Mouse (Mus musculus) intestine, embryonic 14.5 days (tissue): Measurements from ENCODE around the gene Rps16. TPM values are rescaled to one million over a fixed set of nuclear protein-coding genes. Genes with fewer than 3 reads are reported as not detected.
"Not testable (repeated sequence)": the region's sequence is repeated elsewhere in the genome, so short reads cannot be mapped to it uniquely, and the experiment has no call there.

Experiments used
- ATAC-seq: fragments of 200-750 bp; cut with Nextera tagmentation; replicated peaks from 2 replicates; pipeline ENCODE4 v1.8.0; 2017; ENCODE audit warnings: low read depth, moderate number of reproducible peaks, moderate TSS enrichment, moderate library complexity; ENCODE audit not compliant: low FRiP score, low TSS enrichment
- DNase-seq: peaks from one replicate; pipeline ENCODE4 v3.0.0-alpha.2; 2018; ENCODE audit warnings: low spot score
- H3K27ac ChIP-seq: fragments of 300-500 bp; sonication (generic); 2 replicates; pipeline ENCODE4 v1.5.1; 2014; ENCODE audit warnings: low read depth, mild to moderate bottlenecking, control low read depth
- H3K27me3 ChIP-seq: fragments of 300-500 bp; sonication (generic); replicated peaks from 2 replicates; pipeline ENCODE4 v1.6.1; 2014; ENCODE audit warnings: low read length, control low read depth; ENCODE audit not compliant: control insufficient read depth, insufficient read depth
- H3K36me3 ChIP-seq: fragments of 300-500 bp; sonication (generic); 2 replicates; pipeline ENCODE4 v1.6.1; 2014; ENCODE audit warnings: low read length, control low read depth; ENCODE audit not compliant: control insufficient read depth, insufficient read depth
- H3K4me1 ChIP-seq: fragments of 300-500 bp; sonication (generic); replicated peaks from 2 replicates; pipeline ENCODE4 v1.6.1; 2014; ENCODE audit warnings: low read length, control low read depth, mixed read lengths; ENCODE audit not compliant: control insufficient read depth, insufficient read depth
- H3K4me2 ChIP-seq: fragments of 300-500 bp; sonication (generic); 2 replicates; pipeline ENCODE4 v1.6.1; 2014; ENCODE audit warnings: low read length
- H3K4me3 ChIP-seq: fragments of 300-500 bp; sonication (generic); 2 replicates; pipeline ENCODE4 v1.5.1; 2014; ENCODE audit warnings: low read depth, low read length, control low read depth, mixed read lengths
- H3K9ac ChIP-seq: fragments of 300-500 bp; sonication (generic); 2 replicates; pipeline ENCODE4 v1.6.1; 2014; ENCODE audit warnings: mild to moderate bottlenecking, low read length
- H3K9me3 ChIP-seq: fragments of 300-500 bp; sonication (generic); 2 replicates; pipeline ENCODE4 v1.6.1; 2016; ENCODE audit warnings: low read length, control low read depth; ENCODE audit not compliant: control insufficient read depth
- WGBS: fragments of 180-500 bp; shearing (Covaris S2); extraction: QIAGEN DNeasy Blood & Tissue Kit; methylation state at CpG from one replicate; pipeline ENCODE4 v1.1.7; 2014; 5-methylcytosine and 5-hydroxymethylcytosine counted together
- polyA plus RNA-seq: library from polyadenylated mRNA; unstranded; fragments of >200 nt; fragmentation: Nextera tagmentation; extraction: Ambion mirVana; gene quantifications from 2 replicates; pipeline ENCODE4 v1.2.1, GENCODE M21; 2014

Gene Rps16
- polyA plus RNA-seq, 1 experiment from 2014 or later: 1,495 TPM

DNA sequence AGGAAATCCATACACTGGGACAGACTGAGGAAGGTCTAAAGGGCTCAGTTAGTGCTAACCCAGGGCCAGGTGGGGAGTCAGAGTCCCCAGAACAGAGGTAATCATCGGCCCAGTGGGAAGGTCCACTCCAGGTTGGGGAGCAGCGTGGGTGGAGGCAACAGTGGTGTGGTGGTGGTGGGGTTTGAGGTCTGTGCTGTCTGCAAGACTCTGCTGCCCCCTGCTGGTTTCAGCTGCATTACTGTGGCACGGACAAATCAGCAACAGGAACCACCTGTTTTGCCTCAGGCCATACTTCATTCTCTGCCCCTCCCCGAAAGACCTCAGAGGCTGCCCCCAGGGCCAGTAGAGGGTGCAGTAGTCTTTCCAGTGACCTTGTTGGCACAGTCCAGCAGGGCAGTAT is 36.0 kb downstream of the Rps16 start:
- peaks cover 51% of the 10 kb centered on the region for H3K36me3 ChIP-seq
- no peak overlapping the region for H3K4me2 ChIP-seq
- H3K27ac ChIP-seq: peak overlapping the region; percentile 22; the same call in 1 of the 2 replicates
- DNase-seq: peak; percentile 98
- peaks cover 22% of the 10 kb centered on the region for H3K4me1 ChIP-seq
- H3K4me3 ChIP-seq: no peak overlapping the region
- peak; percentile 34; the same call in 1 of the 2 replicates for ATAC-seq
- H3K9ac ChIP-seq: no peak overlapping the region
- no peaks in the 10 kb centered on the region for H3K9me3 ChIP-seq
- no peaks in the 10 kb centered on the region for H3K27me3 ChIP-seq
- 5% methylated on average over 4 of the region's 4 CpGs for WGBS

DNA sequence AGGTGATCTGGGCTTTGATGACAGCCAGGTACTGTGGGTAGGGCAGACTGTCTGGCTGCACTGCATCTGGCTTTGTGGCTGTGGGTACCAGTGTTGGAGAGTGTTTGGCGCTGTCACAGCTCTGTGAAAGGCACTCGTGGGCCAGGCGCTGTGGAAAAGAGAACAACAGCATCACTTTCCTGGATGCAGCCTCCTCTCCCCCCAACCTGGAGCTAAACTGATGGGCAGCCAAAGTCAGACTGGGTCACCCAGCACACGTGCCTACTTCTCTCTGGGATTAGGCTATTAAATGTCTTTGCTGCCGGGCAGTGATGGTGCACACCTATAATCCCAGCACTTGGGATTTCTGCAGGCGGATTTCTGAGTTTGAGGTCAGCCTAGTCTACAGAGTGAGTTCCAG is 36.4 kb downstream of the Rps16 start:
- ATAC-seq: not testable (repeated sequence)
- peaks cover 51% of the 10 kb centered on the region for H3K36me3 ChIP-seq

DNA sequence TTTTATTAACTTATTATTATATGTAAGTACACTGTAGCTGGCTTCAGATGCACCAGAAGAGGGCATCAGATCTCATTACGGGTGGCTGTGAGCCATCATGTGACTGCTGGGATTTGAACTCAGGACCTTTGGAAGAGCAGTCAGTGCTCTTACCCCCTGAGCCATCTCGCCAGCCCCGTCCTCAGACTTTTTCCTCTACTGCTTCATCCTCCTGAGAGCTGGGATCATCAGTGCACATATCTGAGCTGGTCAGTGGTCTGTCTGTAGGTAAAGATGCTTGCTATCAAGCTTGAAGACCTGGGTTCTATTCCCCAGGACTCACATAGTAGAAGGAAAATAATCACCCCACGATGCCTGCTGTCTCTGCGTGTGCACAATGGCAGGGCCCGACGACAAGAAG is 36.9 kb downstream of the Rps16 start:
- not testable (repeated sequence) for H3K4me2 ChIP-seq, H3K9me3 ChIP-seq, H3K27ac ChIP-seq, H3K9ac ChIP-seq, H3K27me3 ChIP-seq, ATAC-seq, H3K4me3 ChIP-seq, DNase-seq
- Histone ChIP-seq H3K36me3 (peaks cover 51% of the 10 kb centered on the region), H3K4me1 (peaks cover 20% of the 10 kb centered on the region)
- 88% methylated on average over 7 of the region's 7 CpGs for WGBS

More for the DNA sequence above, 36.4 kb downstream of the Rps16 start:
- not testable (repeated sequence) for H3K4me3 ChIP-seq, DNase-seq, H3K9me3 ChIP-seq, H3K27ac ChIP-seq, H3K4me2 ChIP-seq, H3K9ac ChIP-seq, H3K27me3 ChIP-seq
- H3K4me1 ChIP-seq: peaks cover 22% of the 10 kb centered on the region
- WGBS: 69% methylated on average over 6 of the region's 6 CpGs

DNA sequence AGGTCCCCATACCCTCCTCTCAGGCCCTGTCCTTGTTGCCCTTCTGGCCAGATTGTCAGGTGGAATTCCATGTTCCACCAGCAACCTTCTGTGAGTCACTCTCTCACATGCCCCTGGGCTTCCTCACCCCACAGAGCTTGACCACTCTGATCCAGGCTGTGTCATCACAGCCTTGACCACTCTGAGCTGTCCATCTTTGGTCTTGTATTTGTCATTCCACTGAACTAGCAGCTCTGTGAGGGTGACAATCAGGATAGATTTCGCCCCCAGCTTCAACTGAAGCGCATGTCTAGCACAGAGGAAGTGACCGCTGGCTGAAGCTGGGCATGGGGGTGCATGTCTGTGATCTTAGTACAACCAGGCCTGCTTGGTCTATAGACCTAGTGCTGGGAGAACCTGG is 39.9 kb downstream of the Rps16 start:
- no peak overlapping the region for H3K27ac ChIP-seq
- H3K4me2 ChIP-seq: no peak overlapping the region
- H3K27me3 ChIP-seq: no peaks in the 10 kb centered on the region
- H3K9me3 ChIP-seq: no peaks in the 10 kb centered on the region
- peaks cover 17% of the 10 kb centered on the region for H3K4me1 ChIP-seq
- WGBS: 99% methylated on average over 3 of the region's 3 CpGs
- H3K4me3 ChIP-seq: no peak overlapping the region
- ATAC-seq (no peak), DNase-seq (no peak)
- H3K36me3 ChIP-seq: peaks cover 54% of the 10 kb centered on the region
- H3K9ac ChIP-seq: no peak overlapping the region

DNA sequence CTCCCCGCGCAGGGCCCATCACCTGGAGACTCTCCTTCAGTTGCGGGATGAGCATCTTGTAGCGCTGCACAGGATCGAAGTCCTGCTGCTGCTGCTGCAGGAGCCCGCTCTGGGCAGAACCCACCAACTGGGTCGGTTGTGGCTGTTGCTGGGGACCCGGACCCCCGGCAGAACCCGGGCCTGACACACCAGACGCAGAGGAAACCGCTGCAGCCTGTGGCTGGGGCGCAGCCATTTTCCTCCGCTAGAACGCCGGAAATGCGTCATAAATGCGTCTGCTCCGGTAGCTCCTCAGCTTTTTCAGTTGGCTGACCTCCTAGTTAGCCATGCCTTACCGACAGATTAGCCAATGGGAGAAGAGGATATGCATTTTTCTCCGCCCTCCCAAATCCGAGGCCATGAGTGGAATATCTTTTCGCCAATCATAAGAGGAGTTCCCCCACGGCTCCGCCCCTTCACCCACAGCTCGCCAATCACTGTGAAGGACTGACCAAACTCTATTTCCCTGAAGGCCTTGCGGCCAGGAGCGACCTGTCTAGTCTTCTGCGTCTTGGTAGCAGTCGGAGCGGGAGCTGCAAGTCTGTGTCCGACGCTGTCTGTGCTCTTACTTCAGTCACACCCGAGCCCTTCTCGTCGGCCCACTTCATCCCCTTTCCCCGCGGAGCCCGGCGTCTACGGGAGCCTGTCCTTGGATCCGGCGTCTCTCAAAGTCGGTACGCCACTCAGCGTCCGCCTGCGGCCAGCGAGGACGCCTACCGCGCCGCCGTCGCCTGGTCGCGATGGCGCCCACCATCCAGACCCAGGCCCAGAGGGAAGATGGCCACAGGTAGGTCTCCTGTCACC is 42.2 kb downstream of the Rps16 start, which contains the start of the genes Med29 and Paf1:
TSS of gene Med29 (minus strand) at position 280 of the 843 bp plus-strand sequence.
TSS of gene Paf1 (plus strand) at position 523 of the 843 bp plus-strand sequence.
- Histone ChIP-seq H3K27me3 (no peaks in the 10 kb centered on the region), H3K36me3 (peaks cover 60% of the 10 kb centered on the region)
- WGBS: under 1% methylated on average over 58 of the region's 58 CpGs

DNA sequence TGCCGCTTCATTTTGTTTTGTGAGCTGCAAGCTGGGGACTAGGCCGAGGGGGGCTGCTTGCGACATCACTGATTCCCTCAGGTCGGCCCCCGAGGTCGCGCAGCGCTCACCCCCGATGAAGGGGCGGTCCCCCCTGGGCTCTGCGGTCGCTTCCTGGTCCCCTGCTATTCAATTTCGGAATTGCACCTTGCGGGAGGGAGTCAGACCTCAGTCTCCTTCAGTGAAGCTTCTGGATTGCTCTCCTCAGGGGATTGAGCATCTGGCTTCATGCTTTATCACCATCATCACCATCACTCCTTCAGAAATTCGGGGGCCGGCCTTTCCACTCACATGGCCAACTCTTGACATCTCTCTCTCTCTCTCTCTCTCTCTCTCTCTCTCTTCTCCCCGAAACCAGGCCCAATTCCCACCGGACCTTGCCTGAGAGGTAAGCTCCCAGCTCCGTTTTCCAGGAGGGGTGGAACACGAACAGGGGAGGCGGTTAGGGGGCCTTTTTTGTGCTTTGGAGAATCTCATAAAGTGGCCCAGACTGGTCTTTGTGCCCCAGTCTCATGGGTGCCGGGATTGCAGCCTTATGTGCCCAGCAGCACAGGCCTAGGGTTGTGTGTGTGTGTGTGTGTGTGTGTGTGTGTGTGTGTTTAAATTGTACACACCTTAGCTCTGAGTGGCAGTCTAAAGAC is 43.0 kb downstream of the Rps16 start:
- Histone ChIP-seq H3K36me3 (peaks cover 60% of the 10 kb centered on the region), H3K4me2 (peak overlapping the region; percentile 89), H3K4me3 (peak overlapping the region; percentile 98), H3K9me3 (no peaks in the 10 kb centered on the region), H3K27me3 (no peaks in the 10 kb centered on the region), H3K9ac (peak overlapping the region; percentile 79), H3K27ac (peak overlapping the region; percentile 76; the same call in 1 of the 2 replicates), H3K4me1 (peaks cover 13% of the 10 kb centered on the region)
- no peak for DNase-seq
- WGBS: 10% methylated on average over 22 of the region's 22 CpGs
- no peak for ATAC-seq

More for the DNA sequence above, 42.2 kb downstream of the Rps16 start, which contains the start of the genes Med29 and Paf1:
- peak within 1 kb of the TSS; percentile 89 for H3K4me2 ChIP-seq
- H3K9me3 ChIP-seq: no peaks in the 10 kb centered on the region
- peak within 1 kb of the TSS; percentile 79 for H3K9ac ChIP-seq
- H3K27ac ChIP-seq: peak within 1 kb of the TSS; percentile 76
- peak within 1 kb of the TSS; percentile 98 for H3K4me3 ChIP-seq
- H3K4me1 ChIP-seq: peaks cover 13% of the 10 kb centered on the region
- ATAC-seq: peak; percentile 97
- peak; percentile 92 for DNase-seq

DNA sequence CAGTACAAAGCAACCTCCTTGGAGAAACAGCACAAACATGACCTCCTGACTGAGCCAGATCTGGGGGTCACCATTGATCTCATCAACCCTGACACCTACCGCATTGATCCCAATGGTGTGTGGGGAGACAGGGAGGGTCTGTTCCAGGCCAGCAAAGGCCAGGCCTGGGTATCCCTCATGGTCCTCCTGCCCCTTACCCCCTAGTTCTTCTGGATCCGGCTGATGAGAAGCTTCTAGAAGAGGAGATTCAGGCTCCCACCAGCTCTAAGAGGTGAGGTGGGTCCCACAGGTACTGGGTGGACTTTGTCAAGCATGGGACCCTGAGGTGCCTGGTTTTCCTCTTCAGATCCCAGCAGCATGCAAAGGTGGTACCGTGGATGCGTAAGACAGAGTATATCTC is 45.0 kb downstream of the Rps16 start:
- peaks cover 59% of the 10 kb centered on the region for H3K36me3 ChIP-seq
- H3K4me1 ChIP-seq: peaks cover 13% of the 10 kb centered on the region
- ATAC-seq (no peak), DNase-seq (no peak)
- no peak overlapping the region for H3K27ac ChIP-seq
- H3K4me2 ChIP-seq: no peak overlapping the region
- H3K4me3 ChIP-seq: no peak overlapping the region
- H3K9me3 ChIP-seq: no peaks in the 10 kb centered on the region
- H3K9ac ChIP-seq: no peak overlapping the region
- 96% methylated on average over 4 of the region's 4 CpGs for WGBS
- H3K27me3 ChIP-seq: no peaks in the 10 kb centered on the region

DNA sequence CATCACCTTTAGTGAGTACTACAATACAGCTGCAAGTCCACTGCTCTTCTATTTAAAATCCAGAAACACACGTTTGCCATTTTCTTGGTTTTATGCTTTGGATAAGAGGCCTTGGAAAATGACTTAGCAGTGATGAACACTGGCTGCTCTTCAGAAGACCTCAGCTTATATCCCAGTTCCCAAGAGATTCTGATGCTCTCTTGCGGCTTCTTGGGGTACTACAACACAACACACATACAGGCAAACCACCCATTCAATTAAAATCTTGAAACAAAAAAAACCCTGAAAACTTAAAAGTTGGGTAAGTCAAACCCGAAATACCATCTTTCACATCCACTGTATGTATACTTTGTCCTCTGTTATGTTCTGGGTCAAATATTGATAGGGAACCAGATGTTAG is 47.5 kb downstream of the Rps16 start:
- no peak overlapping the region for H3K4me3 ChIP-seq
- H3K36me3 ChIP-seq: peaks cover 80% of the 10 kb centered on the region
- no peak overlapping the region for H3K4me2 ChIP-seq
- WGBS: 67% methylated on average over 3 of the region's 3 CpGs
- H3K27ac ChIP-seq: no peak overlapping the region
- no peak overlapping the region for H3K9ac ChIP-seq
- DNase-seq (no peak), ATAC-seq (no peak)
- peaks cover 5% of the 10 kb centered on the region; the same call in 1 of the 2 replicates for H3K4me1 ChIP-seq
- no peaks in the 10 kb centered on the region for H3K27me3 ChIP-seq
- H3K9me3 ChIP-seq: no peaks in the 10 kb centered on the region
